Mouse (Mus musculus): ENCODE measurements around the gene Dync1h1.

GRCm38 (mm10) chr12:110555536-110556240 lies 45.6 kb upstream of the Dync1h1 start:
- TF ChIP-seq CTCF (IDR thresholded peaks at IDR 0.05; ENCODE audit: control insufficient read depth, insufficient read depth, low read length) = no peak
- TF ChIP-seq POLR2A (IDR thresholded peaks at IDR 0.05; ENCODE audit: borderline replicate concordance, control insufficient read depth, low read depth, low read length) = no peak
